Mouse (Mus musculus) lung, adult 2 months (tissue): ENCODE results near the gene Cd9.

Source experiments
- CTCF ChIP-seq: fragments of 200-500 bp; IDR thresholded peaks from 2 replicates; pipeline ENCODE4 v1.5.1; 2011; ENCODE audit warnings: mild to moderate bottlenecking, low read length, control low read depth; ENCODE audit not compliant: insufficient read depth
- POLR2A ChIP-seq: fragments of 200-500 bp; IDR thresholded peaks from 2 replicates; pipeline ENCODE4 v1.6.1; 2011; ENCODE audit warnings: low read depth, mild to moderate bottlenecking, control low read depth, low read length, borderline replicate concordance; ENCODE audit errors: extremely low read depth

DNA sequence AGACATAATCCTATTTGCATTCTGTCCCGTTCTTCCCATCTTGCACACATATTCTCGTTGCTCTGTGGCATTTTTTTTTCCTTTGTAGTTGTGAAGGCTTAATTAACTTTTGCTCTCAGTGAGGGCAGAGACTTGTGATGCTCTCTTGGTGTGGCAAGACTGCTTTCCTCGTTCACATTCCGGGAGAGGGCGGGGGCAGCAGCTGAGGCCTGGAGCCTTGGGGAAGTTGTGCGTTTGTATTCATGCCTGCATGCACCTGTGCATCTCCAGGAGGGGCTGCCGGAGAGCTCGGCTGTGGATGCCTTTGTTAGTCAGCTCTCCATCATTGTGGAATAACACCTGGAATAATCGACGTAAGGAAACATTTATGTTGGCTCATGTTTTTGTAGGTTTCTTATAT, 52.0 kb downstream of the Cd9 start:
- TF ChIP-seq CTCF (no peak), POLR2A (no peak)
